Mouse (Mus musculus) lung, adult 2 months (tissue): Measurements from ENCODE around the gene Hipk2.

Experiments used
- CTCF ChIP-seq: fragments of 200-500 bp; IDR thresholded peaks from 2 replicates; pipeline ENCODE4 v1.5.1; 2011; ENCODE audit warnings: mild to moderate bottlenecking, low read length, control low read depth; ENCODE audit not compliant: insufficient read depth
- POLR2A ChIP-seq: fragments of 200-500 bp; IDR thresholded peaks from 2 replicates; pipeline ENCODE4 v1.6.1; 2011; ENCODE audit warnings: low read depth, mild to moderate bottlenecking, control low read depth, low read length, borderline replicate concordance; ENCODE audit errors: extremely low read depth

DNA sequence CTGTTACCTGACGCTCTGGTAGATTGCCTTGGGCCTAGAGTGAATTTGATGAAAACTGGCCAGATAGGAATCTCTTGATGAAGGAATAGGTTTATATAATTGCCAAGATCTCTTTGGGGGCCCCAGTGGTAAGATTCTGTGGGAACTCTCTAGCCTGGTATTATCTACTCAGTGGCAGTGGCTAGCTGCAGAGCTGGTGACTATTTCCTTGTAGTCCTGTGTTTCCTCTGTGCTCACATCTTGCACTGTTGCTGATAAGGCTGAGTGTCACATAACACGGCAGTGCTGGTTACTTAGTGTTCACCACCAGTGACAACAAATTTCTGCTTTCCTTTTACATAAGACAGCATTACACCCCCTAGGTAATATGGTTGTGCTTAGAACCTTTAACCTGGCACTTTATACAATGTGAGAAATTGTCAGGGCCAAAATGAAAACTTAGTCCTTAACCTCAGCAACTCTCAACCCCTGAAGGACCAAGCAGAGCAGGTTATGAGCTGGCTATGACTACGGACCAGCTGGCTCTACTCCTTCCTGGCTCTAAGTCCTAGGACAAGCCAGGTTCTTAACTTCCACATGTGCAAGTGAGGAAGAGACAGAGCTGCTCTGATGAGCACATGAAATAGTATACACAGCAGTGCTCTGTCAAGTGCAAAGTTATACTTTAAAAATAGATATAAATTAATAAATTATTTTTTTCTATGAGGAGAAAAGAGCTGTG is 80.7 kb downstream of the Hipk2 start:
- TF ChIP-seq CTCF (no peak), POLR2A (no peak)
